Mouse (Mus musculus): ENCODE data around the gene Flot1.

Flot1 gene

GRCm38 (mm10) chr17:35866911-35867890 is 44.2 kb downstream of the Flot1 start:
- no peak for DNase-seq (ENCODE audit: low spot score)

GRCm38 (mm10) chr17:35868165-35868820 is 45.3 kb downstream of the Flot1 start:
- no peak for DNase-seq (ENCODE audit: low spot score)

- DNase-seq (ENCODE audit: low spot score) = no peak
Measured at GRCm38 (mm10) chr17:35868961-35869345, 45.9 kb downstream of the Flot1 start.

DNA sequence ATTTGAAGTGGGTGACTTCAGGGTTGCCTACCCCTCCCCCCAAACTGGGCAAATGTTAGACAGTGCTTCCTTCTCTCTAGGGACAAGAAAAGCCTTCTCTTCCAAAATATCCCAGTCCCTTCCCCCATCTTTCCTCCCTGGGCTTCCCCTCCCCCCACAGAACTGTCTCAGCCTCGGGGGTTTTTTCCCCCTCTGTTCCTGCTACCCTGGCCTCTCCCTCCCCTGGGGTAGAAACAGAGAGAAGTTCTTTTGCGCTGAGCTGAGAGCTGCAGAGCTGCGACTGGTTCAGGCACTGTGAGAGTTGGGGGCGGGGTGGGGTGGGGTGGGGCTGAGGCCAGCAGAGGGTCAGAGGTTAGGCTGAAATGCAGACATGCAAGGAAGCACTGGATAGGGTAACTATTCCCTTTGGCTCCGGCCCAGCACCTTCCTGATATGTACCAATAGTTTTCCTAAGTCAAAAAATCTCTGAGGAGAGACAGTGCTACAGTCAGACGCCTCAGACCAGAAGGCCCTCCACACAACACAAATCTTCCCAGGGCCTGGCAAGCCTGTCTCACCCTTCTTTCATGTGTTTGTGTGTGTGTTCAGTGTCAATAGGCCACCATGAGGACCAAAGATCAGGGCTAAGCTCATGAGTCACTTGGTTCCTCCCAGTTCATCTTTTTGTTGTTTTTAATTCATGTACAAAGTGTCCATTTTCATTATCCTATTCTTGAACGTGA is 46.5 kb downstream of the Flot1 start:
- DNase-seq (ENCODE audit: low spot score) = no peak

DNA sequence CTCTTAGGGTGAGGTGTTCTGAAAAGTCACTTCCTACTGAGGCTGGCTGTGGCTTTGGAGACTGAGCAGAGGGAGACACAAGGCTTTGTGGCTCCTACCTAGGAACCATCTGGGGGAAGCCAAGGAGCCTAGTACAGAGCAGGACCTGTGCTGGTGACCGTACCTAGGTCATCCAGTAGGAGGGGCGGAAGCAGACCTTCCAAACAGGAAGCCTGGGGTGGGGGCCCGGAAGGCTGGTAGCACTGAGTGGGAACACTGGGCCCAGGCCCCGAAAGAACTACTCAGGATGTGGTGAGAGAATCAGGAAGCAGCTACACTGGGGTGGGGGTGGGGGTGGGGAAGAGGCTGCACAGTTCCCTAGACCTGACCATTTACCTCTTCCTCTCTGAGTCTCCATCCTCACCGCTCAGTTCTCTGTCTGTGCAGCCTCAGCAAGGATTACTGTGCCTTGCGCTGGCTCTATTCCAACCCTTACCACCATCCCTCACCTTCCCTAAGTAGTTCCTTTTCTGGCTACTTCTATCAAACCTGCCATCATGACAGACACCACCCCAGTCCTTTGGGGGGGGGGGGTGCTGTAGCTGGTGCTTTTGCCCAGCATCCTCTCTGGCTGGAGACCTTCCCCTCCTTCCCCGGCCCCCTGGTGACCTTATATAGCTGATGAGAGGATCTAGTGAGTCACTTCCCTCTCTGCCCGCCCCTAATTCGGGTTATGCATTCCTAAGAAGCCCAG is 47.3 kb downstream of the Flot1 start:
- no peak for DNase-seq (ENCODE audit: low spot score)

DNA sequence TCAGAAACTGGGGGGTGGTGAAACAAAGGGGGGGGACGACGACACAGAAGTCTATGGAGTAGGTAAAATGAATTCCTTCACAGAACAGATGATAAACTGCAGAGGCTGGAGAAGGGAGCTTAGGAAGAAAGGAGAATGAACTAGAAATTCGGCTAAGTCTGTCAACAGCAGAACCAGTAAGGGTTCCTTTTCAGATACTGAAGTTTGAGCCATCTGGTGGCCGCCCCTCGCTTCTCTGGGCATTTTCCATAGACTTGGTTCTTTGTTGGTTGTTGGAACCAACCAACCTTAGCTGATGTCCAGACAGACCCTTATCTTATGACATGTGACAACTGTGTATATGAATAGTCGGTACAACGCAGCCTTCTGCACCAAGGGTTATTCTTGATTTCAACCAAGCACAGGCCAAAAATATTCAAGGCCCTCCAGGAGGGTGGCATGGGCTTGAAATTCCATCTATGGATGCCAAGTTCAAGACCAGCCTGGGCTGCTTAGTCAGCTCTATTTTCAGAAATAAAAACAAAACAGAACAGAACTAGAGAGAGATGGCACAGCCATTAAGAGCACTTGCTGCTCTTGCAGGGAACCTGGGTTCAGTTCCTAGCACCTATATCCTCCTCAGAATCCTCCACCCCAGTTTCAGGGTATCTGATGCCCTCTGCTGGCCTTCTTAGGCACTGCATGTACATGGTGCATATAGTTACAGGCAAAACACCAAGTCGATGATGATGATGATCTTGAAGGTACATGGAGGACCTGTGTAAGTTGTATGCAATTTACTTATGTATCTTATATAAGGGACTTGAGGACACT is 48.1 kb downstream of the Flot1 start:
- no peak for DNase-seq (ENCODE audit: low spot score)

GRCm38 (mm10) chr17:35873774-35874519 is 50.9 kb downstream of the Flot1 start:
- peak; percentile 66 for DNase-seq (ENCODE audit: low spot score)

DNA sequence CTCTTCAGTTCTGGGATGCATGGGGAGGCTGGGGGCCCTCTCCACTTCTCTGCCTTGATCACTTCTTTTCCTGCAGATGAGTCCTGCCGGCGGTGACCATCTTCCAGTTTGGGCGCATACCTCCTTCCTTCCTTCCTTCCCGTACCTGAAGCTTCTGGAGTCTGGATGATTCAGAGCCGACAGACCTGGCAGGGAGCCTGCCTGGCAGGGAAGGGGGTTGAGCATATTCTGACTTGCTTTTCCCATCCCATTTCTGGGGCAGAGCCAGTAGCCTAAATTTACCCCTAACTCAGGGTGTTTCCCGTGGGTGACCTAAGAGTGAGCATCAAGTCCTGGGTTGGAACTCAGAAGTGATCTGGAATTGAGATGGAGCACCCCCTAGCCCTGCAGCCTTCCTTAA is 51.7 kb downstream of the Flot1 start:
- DNase-seq (ENCODE audit: low spot score) = no peak

DNA sequence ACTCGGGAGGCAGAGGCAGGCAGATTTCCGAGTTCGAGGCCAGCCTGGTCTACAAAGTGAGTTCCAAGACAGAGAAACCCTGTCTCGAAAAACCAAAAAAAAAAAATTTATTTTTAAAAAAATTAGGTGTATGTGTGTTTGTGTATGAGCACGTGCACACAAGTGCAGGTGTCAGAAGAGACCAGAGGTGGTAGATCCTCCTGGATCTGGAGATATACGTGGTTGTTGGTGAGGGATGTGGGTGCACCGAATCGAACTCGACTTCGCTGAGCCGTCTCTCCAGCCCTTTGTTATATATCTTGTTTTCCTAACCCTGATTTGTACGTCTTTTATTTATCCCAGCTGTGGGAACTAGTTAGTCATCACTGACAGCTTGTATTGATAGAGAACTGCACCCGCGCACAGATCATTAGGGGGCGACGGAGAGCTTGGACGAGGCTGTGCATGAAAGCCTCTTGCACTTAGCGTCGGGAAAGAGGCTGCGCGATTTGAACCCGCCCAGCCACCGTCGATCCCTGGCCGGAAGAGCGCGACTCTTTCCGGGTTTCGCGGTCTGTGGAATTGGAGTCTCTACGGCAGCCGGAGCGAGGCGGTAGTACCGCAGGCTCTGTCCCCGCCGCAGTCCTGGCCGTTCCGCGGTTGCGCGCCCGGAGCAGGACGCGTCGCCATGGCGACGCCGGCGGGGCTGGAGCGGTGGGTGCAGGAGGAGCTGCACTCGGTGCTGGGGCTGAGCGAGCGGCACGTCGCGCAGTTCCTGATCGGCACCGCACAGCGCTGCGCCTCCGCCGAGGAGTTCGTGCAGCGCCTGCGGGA is 56.4 kb downstream of the Flot1 start, which contains the start of gene Dhx16:
Gene Dhx16, plus strand, starts transcription at position 575 of the 813 bp plus-strand sequence.
- DNase-seq (ENCODE audit: low spot score) = peak; percentile 83
